Mouse (Mus musculus) intestine, postnatal 0 days (tissue): ENCODE results near the gene Chmp6. TPM values are rescaled to one million over a fixed set of nuclear protein-coding genes. Genes with fewer than 3 reads are reported as not detected.

Experiments used
- ATAC-seq: fragments of 200-750 bp; cut with Nextera tagmentation; 2 replicates; pipeline ENCODE4 v1.8.0; 2017; ENCODE audit warnings: mild to moderate bottlenecking, moderate TSS enrichment, moderate library complexity
- H3K27ac ChIP-seq: fragments of 300-500 bp; sonication (generic); 2 replicates; pipeline ENCODE4 v1.5.1; 2014; ENCODE audit warnings: mild to moderate bottlenecking, low read depth, low read length, moderate library complexity
- H3K27me3 ChIP-seq: fragments of 300-500 bp; sonication (generic); replicated peaks from 2 replicates; pipeline ENCODE4 v1.6.1; 2014; ENCODE audit warnings: low read length, mixed read lengths; ENCODE audit not compliant: control insufficient read depth, insufficient read depth
- H3K36me3 ChIP-seq: fragments of 300-500 bp; sonication (generic); 2 replicates; pipeline ENCODE4 v1.6.1; 2014; ENCODE audit warnings: mild to moderate bottlenecking, moderate library complexity; ENCODE audit not compliant: control insufficient read depth, insufficient read depth
- H3K4me1 ChIP-seq: fragments of 300-500 bp; sonication (generic); replicated peaks from 2 replicates; pipeline ENCODE4 v1.6.1; 2014; ENCODE audit warnings: antibody characterized with exemption, low read length, mixed read lengths; ENCODE audit not compliant: control insufficient read depth, insufficient read depth
- H3K4me2 ChIP-seq: fragments of 300-500 bp; sonication (generic); replicated peaks from 2 replicates; pipeline ENCODE4 v1.6.1; 2014; ENCODE audit warnings: low read depth, mild to moderate bottlenecking, moderate library complexity
- H3K4me3 ChIP-seq: fragments of 300-500 bp; sonication (generic); 2 replicates; pipeline ENCODE4 v1.5.1; 2014; ENCODE audit warnings: low read depth, low read length
- H3K9ac ChIP-seq: fragments of 300-500 bp; sonication (generic); 2 replicates; pipeline ENCODE4 v1.6.1; 2014; ENCODE audit warnings: mild to moderate bottlenecking, low read depth, low read length
- H3K9me3 ChIP-seq: fragments of 300-500 bp; sonication (generic); 2 replicates; pipeline ENCODE4 v1.6.1; 2016; ENCODE audit warnings: mixed run types; ENCODE audit not compliant: control insufficient read depth
- CTCF ChIP-seq: sonication (generic); IDR thresholded peaks from 2 replicates; pipeline ENCODE4 v1.5.1; 2016; ENCODE audit warnings: low read depth, mild to moderate bottlenecking, control low read depth, antibody characterized with exemption, moderate library complexity
- WGBS: fragments of 180-500 bp; shearing (Covaris S2); extraction: QIAGEN DNeasy Blood & Tissue Kit; methylation state at CpG from one replicate; pipeline ENCODE4 v1.1.7; 2014; 5-methylcytosine and 5-hydroxymethylcytosine counted together
- polyA plus RNA-seq: library from polyadenylated mRNA; unstranded; fragments of >200 nt; fragmentation: Nextera tagmentation; extraction: Ambion mirVana; gene quantifications from 2 replicates; pipeline ENCODE4 v1.2.1, GENCODE M21; 2015

Gene Chmp6
- polyA plus RNA-seq, 1 experiment from 2014 or later, result 121 TPM

DNA sequence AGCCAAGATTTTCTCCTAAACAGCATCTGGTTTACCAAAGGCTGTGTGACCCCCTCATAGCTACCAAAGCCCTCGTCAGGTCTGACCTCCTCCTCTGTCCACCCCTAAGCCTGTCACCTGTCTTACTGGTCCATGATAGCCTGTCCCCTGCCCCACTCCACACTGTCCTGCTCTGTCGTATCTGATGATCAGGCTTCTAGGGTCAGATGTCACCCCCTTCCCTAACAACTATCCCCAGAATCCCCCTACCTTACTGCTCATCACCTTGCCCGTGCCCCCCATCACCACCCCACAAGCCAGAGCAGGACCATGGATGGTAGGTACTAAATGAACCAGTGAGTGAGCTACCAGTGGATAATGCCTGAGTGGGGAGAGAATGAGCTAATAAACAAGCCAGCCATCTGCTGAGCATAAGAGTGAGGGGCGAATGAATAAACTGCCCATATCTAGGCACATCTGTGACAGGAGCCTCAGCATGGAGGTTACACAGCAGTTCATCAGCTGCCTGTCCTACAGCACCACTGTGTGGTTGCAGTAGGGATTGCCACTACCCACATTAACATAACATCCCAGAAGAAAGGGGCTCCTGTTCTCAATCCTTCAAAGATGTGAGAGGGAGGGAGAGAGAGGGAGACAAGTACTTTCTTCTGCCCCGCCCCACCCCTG lies 8.5 kb upstream of the Chmp6 start:
- Histone ChIP-seq H3K27me3 (0 out of 2 replicates have a peak, but pooled peaks cover 2% of the 10 kb centered on the region), H3K36me3 (no peaks in the 10 kb centered on the region), H3K27ac (no peak overlapping the region), H3K9ac (no peak overlapping the region), H3K4me3 (no peak overlapping the region), H3K9me3 (no peaks in the 10 kb centered on the region), H3K4me2 (no peak overlapping the region), H3K4me1 (no peaks in the 10 kb centered on the region)
- peak; percentile 34; the same call in 1 of the 2 replicates for ATAC-seq
- 28% methylated on average over 5 of the region's 5 CpGs for WGBS
- TF ChIP-seq CTCF, result peak; percentile 98

DNA sequence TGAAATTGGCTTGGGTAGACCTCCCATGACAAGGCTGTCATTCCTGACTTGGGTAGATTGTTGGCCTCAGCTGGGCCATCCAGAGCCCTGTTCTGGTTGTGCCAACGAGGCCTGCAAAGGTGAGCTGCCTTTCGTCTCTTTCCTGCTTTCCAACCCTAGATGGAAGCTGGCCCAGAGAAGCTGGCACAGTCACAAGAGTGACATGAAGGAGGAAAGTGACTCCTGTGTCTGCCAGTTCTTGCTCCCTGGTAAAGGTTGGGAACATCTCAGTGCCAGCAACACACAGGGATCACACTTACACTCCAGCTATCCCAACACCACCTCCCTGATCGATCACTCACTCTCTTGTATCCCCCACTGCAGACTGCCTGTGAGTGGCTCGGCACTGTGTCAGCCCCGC lies 7.4 kb upstream of the Chmp6 start:
- no peaks in the 10 kb centered on the region for H3K36me3 ChIP-seq
- no peaks in the 10 kb centered on the region for H3K9me3 ChIP-seq
- no peak for TF ChIP-seq CTCF
- no peak overlapping the region for H3K27ac ChIP-seq
- ATAC-seq, result no peak
- no peaks in the 10 kb centered on the region for H3K4me1 ChIP-seq
- no peak overlapping the region for H3K9ac ChIP-seq
- no peak overlapping the region for H3K4me3 ChIP-seq
- H3K4me2 ChIP-seq, result no peak overlapping the region
- 0 out of 2 replicates have a peak, but pooled peaks cover 2% of the 10 kb centered on the region for H3K27me3 ChIP-seq
- WGBS, result 83% methylated on average over 5 of the region's 5 CpGs

DNA sequence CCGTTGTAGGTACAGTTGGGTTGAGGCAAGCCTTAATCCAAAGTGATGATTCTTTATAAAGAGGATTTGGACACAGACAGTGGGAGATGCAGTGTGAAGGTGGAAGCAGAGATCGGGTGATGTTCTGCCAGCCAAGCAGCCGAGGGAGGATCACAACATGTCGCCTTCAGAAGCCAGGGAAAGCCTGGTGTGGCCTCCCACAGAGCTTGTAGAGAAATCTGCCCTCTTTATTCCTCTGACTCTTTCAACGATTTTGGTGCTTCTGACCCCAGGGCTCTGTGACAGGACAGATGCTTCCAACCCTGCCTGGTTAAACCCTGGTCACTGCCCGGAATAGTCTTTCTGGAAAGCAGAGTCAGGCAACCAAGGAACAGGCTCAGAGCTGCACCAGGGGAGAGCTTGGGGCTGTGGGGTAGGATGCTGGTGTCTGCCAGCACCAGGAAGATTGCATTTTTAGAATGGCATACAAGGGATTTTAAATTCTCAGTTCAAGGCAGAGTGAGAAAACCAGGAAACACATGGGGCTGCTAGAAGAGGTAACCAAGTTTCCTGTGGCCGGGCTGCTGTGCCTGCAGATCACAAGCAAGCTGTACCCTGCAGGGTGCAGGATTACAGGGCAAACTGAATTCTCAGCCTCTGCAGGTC lies 6.1 kb upstream of the Chmp6 start:
- Histone ChIP-seq H3K27me3 (0 out of 2 replicates have a peak, but pooled peaks cover 2% of the 10 kb centered on the region), H3K27ac (no peak overlapping the region), H3K36me3 (no peaks in the 10 kb centered on the region), H3K4me1 (no peaks in the 10 kb centered on the region), H3K4me2 (no peak overlapping the region), H3K4me3 (no peak overlapping the region), H3K9ac (no peak overlapping the region), H3K9me3 (no peaks in the 10 kb centered on the region)
- WGBS, result 54% methylated on average over 7 of the region's 7 CpGs
- TF ChIP-seq CTCF, result no peak
- ATAC-seq, result no peak

DNA sequence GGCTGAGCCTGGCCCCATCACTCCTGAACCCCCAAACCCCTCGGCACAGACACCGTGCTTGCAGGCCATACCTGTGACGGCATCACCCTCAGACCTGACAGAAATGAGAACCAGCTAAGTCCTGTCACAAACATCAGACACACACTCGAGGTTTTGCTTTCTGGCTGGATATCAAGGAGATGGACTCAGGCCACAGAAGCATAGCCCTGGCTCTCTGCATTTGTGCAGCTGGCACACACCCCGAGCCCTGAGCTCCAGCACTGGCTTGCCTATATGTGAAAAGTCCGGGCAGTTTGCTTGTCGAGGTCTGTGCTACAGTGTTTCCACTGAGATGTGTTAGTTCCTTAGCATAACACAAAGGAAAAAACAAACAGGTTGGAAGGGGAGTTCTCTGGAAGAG lies 5.5 kb upstream of the Chmp6 start:
- Histone ChIP-seq H3K4me1 (no peaks in the 10 kb centered on the region), H3K9me3 (no peaks in the 10 kb centered on the region), H3K4me2 (no peak overlapping the region), H3K27me3 (0 out of 2 replicates have a peak, but pooled peaks cover 2% of the 10 kb centered on the region), H3K36me3 (no peaks in the 10 kb centered on the region), H3K4me3 (no peak overlapping the region), H3K27ac (no peak overlapping the region), H3K9ac (no peak overlapping the region)
- no peak for ATAC-seq
- TF ChIP-seq CTCF, result no peak
- WGBS, result 54% methylated on average over 7 of the region's 7 CpGs

DNA sequence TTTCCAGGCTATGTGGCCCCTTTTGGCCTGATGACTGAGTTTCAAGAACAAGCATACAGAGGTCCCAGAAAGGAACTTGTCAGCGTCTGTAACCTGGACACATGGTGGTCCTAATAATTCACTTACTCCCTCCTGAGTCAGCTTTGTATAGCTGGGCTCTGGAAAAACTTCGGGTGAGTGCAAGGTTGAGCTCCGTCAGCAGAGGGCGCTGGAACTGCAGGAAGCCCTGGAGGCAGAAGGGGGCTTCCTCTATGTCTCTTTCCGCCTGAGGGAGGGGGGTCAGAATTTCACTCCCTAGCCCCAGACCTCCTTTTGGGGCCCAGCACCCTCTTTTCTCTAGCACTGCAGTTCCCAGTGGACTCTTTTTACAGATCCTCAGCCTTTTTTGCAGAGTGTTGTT lies 3.8 kb upstream of the Chmp6 start:
- Histone ChIP-seq H3K4me1 (no peaks in the 10 kb centered on the region), H3K4me3 (no peak overlapping the region), H3K9me3 (no peaks in the 10 kb centered on the region), H3K27ac (no peak overlapping the region), H3K36me3 (no peaks in the 10 kb centered on the region), H3K4me2 (0 out of 2 replicates have a peak overlapping the region, but pooled peaks have one; percentile 10), H3K9ac (no peak overlapping the region), H3K27me3 (0 out of 2 replicates have a peak, but pooled peaks cover 2% of the 10 kb centered on the region)
- no peak for ATAC-seq
- peak; percentile 94 for TF ChIP-seq CTCF
- WGBS, result 3% methylated on average over 5 of the region's 5 CpGs

DNA sequence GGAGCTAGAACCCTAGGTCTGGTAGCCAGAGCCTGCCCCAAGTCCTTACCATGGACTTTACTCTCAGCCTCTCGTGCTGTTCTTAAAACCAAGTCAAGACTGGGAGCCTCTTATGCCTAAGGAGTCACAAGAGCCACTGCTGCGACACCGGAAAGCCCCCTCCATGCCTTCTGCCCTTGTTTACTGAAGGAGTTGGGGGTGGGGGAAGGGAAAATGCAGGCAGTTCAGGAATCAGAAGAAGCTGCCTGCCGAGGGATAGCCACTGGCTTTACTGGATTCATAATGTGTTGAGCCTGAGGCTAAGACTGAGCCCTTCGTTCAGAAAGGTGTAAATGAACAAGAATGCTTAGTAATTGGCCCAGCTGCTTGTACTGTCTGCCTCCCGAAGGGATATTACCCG lies 396 bp upstream of the Chmp6 start:
- 13% methylated on average over 7 of the region's 7 CpGs for WGBS
- H3K36me3 ChIP-seq, result peaks cover 9% of the 10 kb centered on the region
- 0 out of 2 replicates have a peak, but pooled peaks cover 3% of the 10 kb centered on the region for H3K4me1 ChIP-seq
- H3K9ac ChIP-seq, result peak overlapping the region; percentile 95; the same call in 1 of the 2 replicates
- H3K27me3 ChIP-seq, result no peaks in the 10 kb centered on the region
- no peak for ATAC-seq
- no peak for TF ChIP-seq CTCF
- peak overlapping the region; percentile 96 for H3K4me3 ChIP-seq
- H3K9me3 ChIP-seq, result no peaks in the 10 kb centered on the region
- H3K4me2 ChIP-seq, result peak overlapping the region; percentile 85
- peak overlapping the region; percentile 82 for H3K27ac ChIP-seq
